Mouse (Mus musculus) embryo, embryonic 10 days (tissue): ENCODE measurements at regions not wholly inside any gene's neighbourhood (a gene's known extent, or its start where the extent isn't known, plus 50 kb on each side); places are given as distances from the start of the nearest gene placed in this dataset.

Experiments used
- DNase-seq: peaks from one replicate; pipeline ENCODE4 v3.0.0-alpha.2; 2015; ENCODE audit warnings: low spot score

GRCm38 (mm10) chr11:71976724-71977481 lies 60.4 kb downstream of the Aipl1 start:
- no peak for DNase-seq

DNA sequence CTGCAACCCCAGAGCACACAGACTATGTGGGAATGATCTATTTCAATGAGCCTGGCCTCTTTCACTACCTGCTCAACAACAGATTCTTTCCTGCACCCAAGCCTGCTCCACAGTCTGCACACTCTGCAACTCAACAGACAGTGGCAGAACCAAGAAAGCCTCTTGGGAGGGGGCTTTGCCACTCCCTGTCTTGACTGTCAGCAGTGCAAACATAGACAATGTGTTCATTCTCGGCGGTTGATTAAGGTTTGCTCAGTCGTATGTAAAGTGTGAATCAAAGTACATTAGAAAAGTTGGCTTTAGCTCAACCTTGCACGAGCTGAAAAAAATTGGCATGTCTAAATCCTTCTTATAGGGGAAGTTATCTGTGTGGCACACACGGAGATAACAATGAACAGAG lies 66.0 kb downstream of the Aipl1 start:
- DNase-seq = no peak

- DNase-seq = no peak
Observed at GRCm38 (mm10) chr11:71962306-71962705, 75.0 kb downstream of the Aipl1 start.

GRCm38 (mm10) chr11:71952533-71952932 lies 84.8 kb downstream of the Aipl1 start:
- no peak for DNase-seq

- no peak for DNase-seq
Observed at GRCm38 (mm10) chr11:71947161-71947560, 90.1 kb downstream of the Aipl1 start.

DNA sequence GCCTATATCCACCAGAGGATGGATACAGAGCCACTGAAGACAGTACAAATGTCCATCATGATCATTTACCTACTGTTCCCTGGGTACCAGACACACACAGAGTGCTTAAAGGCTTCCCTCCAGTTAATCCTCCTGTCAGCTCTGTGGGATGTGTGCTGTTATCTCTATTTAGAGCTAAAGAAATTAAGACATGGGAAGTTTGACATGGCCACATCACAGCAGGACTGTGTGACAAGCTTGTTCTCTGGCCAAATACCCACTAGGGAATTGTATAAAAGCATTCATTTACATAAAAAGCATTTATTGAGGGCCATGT lies 92.3 kb downstream of the Aipl1 start:
- DNase-seq = no peak

- DNase-seq = no peak
Observed at GRCm38 (mm10) chr11:71944398-71945097, 92.8 kb downstream of the Aipl1 start.

- DNase-seq = no peak
Observed at GRCm38 (mm10) chr11:71943512-71943911, 93.8 kb downstream of the Aipl1 start.

GRCm38 (mm10) chr11:71939066-71939465 lies 98.2 kb downstream of the Aipl1 start:
- no peak for DNase-seq

DNA sequence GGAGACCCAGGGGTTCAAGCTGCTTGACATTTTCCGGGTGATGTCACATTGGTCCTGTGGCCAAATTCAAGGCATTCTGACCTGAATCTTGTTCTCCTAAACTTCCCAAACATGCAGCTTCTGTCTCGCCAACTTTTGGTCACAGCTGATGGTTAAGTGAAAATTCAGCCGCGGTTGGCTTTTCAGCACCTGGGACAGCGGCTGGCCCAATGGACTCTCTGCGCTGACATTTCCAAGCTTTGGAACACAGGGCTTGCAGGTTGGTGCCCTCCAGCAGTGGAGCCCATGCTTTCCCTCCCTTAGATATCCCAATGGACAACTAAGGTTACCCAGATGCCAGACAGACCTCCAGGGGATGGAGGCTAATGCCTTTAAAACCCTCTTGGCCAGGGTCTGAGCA lies 100.2 kb downstream of the Aipl1 start:
- peak; percentile 42 for DNase-seq

GRCm38 (mm10) chr11:71929716-71930488 lies 107.4 kb downstream of the Aipl1 start:
- no peak for DNase-seq

GRCm38 (mm10) chr11:71914665-71915064 lies 122.6 kb downstream of the Aipl1 start:
- peak; percentile 16 for DNase-seq

DNA sequence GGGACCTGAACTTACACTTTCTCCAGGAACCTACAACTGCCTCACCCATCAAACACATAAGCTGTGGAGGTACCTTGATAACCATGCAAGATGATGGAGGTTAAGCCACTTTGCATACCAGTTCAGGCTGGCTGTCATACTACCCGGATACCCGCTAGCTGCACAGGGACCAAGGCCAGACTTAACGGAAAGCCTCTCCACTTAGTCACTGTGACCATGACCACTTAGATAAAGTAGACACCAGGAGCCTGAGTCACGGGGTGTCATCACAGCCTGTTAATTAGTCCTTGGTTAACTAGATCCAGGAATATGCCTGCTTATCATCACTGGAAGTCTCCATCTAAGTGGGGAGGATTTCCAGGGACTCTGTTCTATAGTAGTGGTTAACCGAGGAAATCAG lies 124.7 kb downstream of the Aipl1 start:
- no peak for DNase-seq

GRCm38 (mm10) chr11:71911284-71911683 lies 126.0 kb downstream of the Aipl1 start:
- DNase-seq = no peak

- DNase-seq = peak; percentile 49
Observed at GRCm38 (mm10) chr11:71908616-71909015, 128.7 kb downstream of the Aipl1 start.

- DNase-seq = no peak
Observed at GRCm38 (mm10) chr11:71903020-71903410, 134.3 kb downstream of the Aipl1 start.

- no peak for DNase-seq
Observed at GRCm38 (mm10) chr11:71902304-71903019, 134.8 kb downstream of the Aipl1 start.

GRCm38 (mm10) chr11:71900816-71901215 lies 136.5 kb downstream of the Aipl1 start:
- DNase-seq = no peak

- DNase-seq = no peak
Observed at GRCm38 (mm10) chr11:71897551-71897950, 139.8 kb downstream of the Aipl1 start.

DNA sequence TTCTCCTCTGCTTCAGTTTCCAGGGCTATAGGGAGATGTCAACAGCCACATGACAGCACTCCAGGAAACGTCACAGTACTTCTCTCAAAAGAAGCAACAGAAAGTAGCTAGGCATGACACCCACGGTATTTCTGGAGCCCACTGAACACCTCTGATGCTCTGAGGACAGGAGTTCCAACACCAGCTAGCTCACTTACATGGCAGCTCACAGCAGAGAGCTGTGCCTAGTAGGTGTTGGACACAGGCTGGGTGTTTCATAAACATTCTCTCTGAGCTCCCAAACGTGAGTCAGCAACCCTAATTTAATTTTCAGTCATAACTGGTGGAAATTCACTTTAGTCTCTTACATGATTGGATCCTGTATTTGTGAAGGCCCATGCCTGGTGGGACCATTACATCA lies 140.2 kb downstream of the Aipl1 start:
- no peak for DNase-seq

- no peak for DNase-seq
Observed at GRCm38 (mm10) chr11:71891181-71891580, 141.5 kb downstream of the Wscd1 start.

GRCm38 (mm10) chr11:71889161-71889560 lies 139.4 kb downstream of the Wscd1 start:
- no peak for DNase-seq
